Mouse (Mus musculus): ENCODE results near the gene Plch2. TPM values are rescaled to one million over a fixed set of nuclear protein-coding genes. Genes with fewer than 3 reads are reported as not detected.
A peak's percentile ranks its signal among the peaks of the same experiment; 100 is the strongest.

The Plch2 gene
- polyA plus RNA-seq, 1 experiment = 0.23 TPM

GRCm38 (mm10) chr4:155075813-155076212 lies 19.2 kb upstream of the Plch2 start:
- H3K4me1 ChIP-seq (ENCODE audit: control insufficient read depth, insufficient read depth, low read length) = no peaks in the 10 kb centered on the region
- no peak overlapping the region for H3K4me3 ChIP-seq (ENCODE audit: insufficient read depth, low read length)
- TF ChIP-seq POLR2A (IDR thresholded peaks at IDR 0.05; ENCODE audit: low read depth, low read length) (no peak), CTCF (IDR thresholded peaks at IDR 0.05; ENCODE audit: borderline replicate concordance, insufficient read depth, low read length) (no peak)
- H3K27ac ChIP-seq (ENCODE audit: insufficient read depth, low read length) = no peak overlapping the region

GRCm38 (mm10) chr4:155075137-155075536 lies 18.6 kb upstream of the Plch2 start:
- H3K4me3 ChIP-seq (ENCODE audit: insufficient read depth, low read length) = no peak overlapping the region
- TF ChIP-seq POLR2A (IDR thresholded peaks at IDR 0.05; ENCODE audit: low read depth, low read length) = no peak
- no peak for TF ChIP-seq CTCF (IDR thresholded peaks at IDR 0.05; ENCODE audit: borderline replicate concordance, insufficient read depth, low read length)
- no peak overlapping the region for H3K27ac ChIP-seq (ENCODE audit: insufficient read depth, low read length)
- H3K4me1 ChIP-seq (ENCODE audit: control insufficient read depth, insufficient read depth, low read length) = no peaks in the 10 kb centered on the region

GRCm38 (mm10) chr4:155074418-155074817 lies 17.8 kb upstream of the Plch2 start:
- Histone ChIP-seq H3K4me1 (ENCODE audit: control insufficient read depth, insufficient read depth, low read length) (no peaks in the 10 kb centered on the region), H3K27ac (ENCODE audit: insufficient read depth, low read length) (no peak overlapping the region), H3K4me3 (ENCODE audit: insufficient read depth, low read length) (no peak overlapping the region)
- no peak for TF ChIP-seq CTCF (IDR thresholded peaks at IDR 0.05; ENCODE audit: borderline replicate concordance, insufficient read depth, low read length)
- no peak for TF ChIP-seq POLR2A (IDR thresholded peaks at IDR 0.05; ENCODE audit: low read depth, low read length)

- TF ChIP-seq CTCF (IDR thresholded peaks at IDR 0.05; ENCODE audit: borderline replicate concordance, insufficient read depth, low read length) (no peak), POLR2A (IDR thresholded peaks at IDR 0.05; ENCODE audit: low read depth, low read length) (no peak; the same call in 1 of the 2 replicates)
- Histone ChIP-seq H3K4me1 (ENCODE audit: control insufficient read depth, insufficient read depth, low read length) (no peaks in the 10 kb centered on the region), H3K4me3 (ENCODE audit: insufficient read depth, low read length) (no peak overlapping the region), H3K27ac (ENCODE audit: insufficient read depth, low read length) (no peak overlapping the region)
Observed at GRCm38 (mm10) chr4:155070921-155071320, 14.3 kb upstream of the Plch2 start.

GRCm38 (mm10) chr4:155070199-155070598 lies 13.6 kb upstream of the Plch2 start:
- Histone ChIP-seq H3K27ac (ENCODE audit: insufficient read depth, low read length) (no peak overlapping the region), H3K4me1 (ENCODE audit: control insufficient read depth, insufficient read depth, low read length) (no peaks in the 10 kb centered on the region), H3K4me3 (ENCODE audit: insufficient read depth, low read length) (no peak overlapping the region)
- no peak for TF ChIP-seq CTCF (IDR thresholded peaks at IDR 0.05; ENCODE audit: borderline replicate concordance, insufficient read depth, low read length)
- no peak for TF ChIP-seq POLR2A (IDR thresholded peaks at IDR 0.05; ENCODE audit: low read depth, low read length)

GRCm38 (mm10) chr4:155069191-155069590 lies 12.6 kb upstream of the Plch2 start:
- no peak overlapping the region for H3K27ac ChIP-seq (ENCODE audit: insufficient read depth, low read length)
- no peaks in the 10 kb centered on the region for H3K4me1 ChIP-seq (ENCODE audit: control insufficient read depth, insufficient read depth, low read length)
- TF ChIP-seq CTCF (IDR thresholded peaks at IDR 0.05; ENCODE audit: borderline replicate concordance, insufficient read depth, low read length) (peak; percentile 35; the same call in 1 of the 2 replicates), POLR2A (IDR thresholded peaks at IDR 0.05; ENCODE audit: low read depth, low read length) (no peak)
- no peak overlapping the region for H3K4me3 ChIP-seq (ENCODE audit: insufficient read depth, low read length)

GRCm38 (mm10) chr4:155068357-155068972 lies 11.9 kb upstream of the Plch2 start:
- TF ChIP-seq CTCF (IDR thresholded peaks at IDR 0.05; ENCODE audit: borderline replicate concordance, insufficient read depth, low read length) (no peak), POLR2A (IDR thresholded peaks at IDR 0.05; ENCODE audit: low read depth, low read length) (no peak)
- H3K4me1 ChIP-seq (ENCODE audit: control insufficient read depth, insufficient read depth, low read length) = no peaks in the 10 kb centered on the region
- H3K4me3 ChIP-seq (ENCODE audit: insufficient read depth, low read length) = no peak overlapping the region
- no peak overlapping the region for H3K27ac ChIP-seq (ENCODE audit: insufficient read depth, low read length)

- H3K4me3 ChIP-seq (ENCODE audit: insufficient read depth, low read length) = peak within 1 kb of the TSS; percentile 81
- TF ChIP-seq POLR2A (IDR thresholded peaks at IDR 0.05; ENCODE audit: low read depth, low read length) (peak; percentile 85), CTCF (IDR thresholded peaks at IDR 0.05; ENCODE audit: borderline replicate concordance, insufficient read depth, low read length) (no peak)
- no peaks in the 10 kb centered on the region for H3K4me1 ChIP-seq (ENCODE audit: control insufficient read depth, insufficient read depth, low read length)
- 0 out of 2 replicates have a peak within 1 kb of the TSS, but pooled peaks have one; percentile 3 for H3K27ac ChIP-seq (ENCODE audit: insufficient read depth, low read length)
Observed at GRCm38 (mm10) chr4:155066834-155067522, 10.4 kb upstream of the Plch2 start, which contains the start of gene Pex10. Gene Pex10 (plus strand): TSS chr4:155067016.

GRCm38 (mm10) chr4:155065970-155066833 lies 9.6 kb upstream of the Plch2 start:
- Histone ChIP-seq H3K4me1 (ENCODE audit: control insufficient read depth, insufficient read depth, low read length) (no peaks in the 10 kb centered on the region), H3K27ac (ENCODE audit: insufficient read depth, low read length) (0 out of 2 replicates have a peak overlapping the region, but pooled peaks have one; percentile 3), H3K4me3 (ENCODE audit: insufficient read depth, low read length) (peak overlapping the region; percentile 7; the same call in 1 of the 2 replicates)
- TF ChIP-seq POLR2A (IDR thresholded peaks at IDR 0.05; ENCODE audit: low read depth, low read length) (no peak; the same call in none of the 2 replicates), CTCF (IDR thresholded peaks at IDR 0.05; ENCODE audit: borderline replicate concordance, insufficient read depth, low read length) (no peak)

All from embryonic fibroblast, embryonic 13.5 days (primary cell).